Mouse (Mus musculus) limb, embryonic 13.5 days (tissue): Measurements from ENCODE around the gene Cyp3a16. TPM values are rescaled to one million over a fixed set of nuclear protein-coding genes. Genes with fewer than 3 reads are reported as not detected.
"Not testable (repeated sequence)": the region's sequence is repeated elsewhere in the genome, so short reads cannot be mapped to it uniquely, and the experiment has no call there.

ENCODE experiments used
- ATAC-seq: fragments of 200-750 bp; cut with Nextera tagmentation; 2 replicates; pipeline ENCODE4 v1.8.0; 2017; ENCODE audit warnings: low read depth, moderate number of reproducible peaks, moderate TSS enrichment; ENCODE audit not compliant: low FRiP score
- H3K27ac ChIP-seq: fragments of 300-500 bp; sonication (generic); 2 replicates; pipeline ENCODE4 v1.5.1; 2015; ENCODE audit warnings: inconsistent platforms, mild to moderate bottlenecking, moderate library complexity
- H3K27me3 ChIP-seq: fragments of 300-500 bp; sonication (generic); 2 replicates; pipeline ENCODE4 v1.6.1; 2015; ENCODE audit warnings: mild to moderate bottlenecking, inconsistent platforms
- H3K36me3 ChIP-seq: fragments of 300-500 bp; sonication (generic); 2 replicates; pipeline ENCODE4 v1.6.1; 2015; ENCODE audit warnings: inconsistent platforms, mild to moderate bottlenecking, moderate library complexity
- H3K4me1 ChIP-seq: fragments of 300-500 bp; sonication (generic); 2 replicates; pipeline ENCODE4 v1.6.1; 2015; ENCODE audit warnings: inconsistent platforms
- H3K4me2 ChIP-seq: fragments of 300-500 bp; sonication (generic); replicated peaks from 2 replicates; pipeline ENCODE4 v1.6.1; 2015; ENCODE audit warnings: inconsistent platforms, mild to moderate bottlenecking, moderate library complexity
- H3K4me3 ChIP-seq: fragments of 300-500 bp; sonication (generic); 2 replicates; pipeline ENCODE4 v1.5.1; 2015; ENCODE audit warnings: moderate library complexity, mild to moderate bottlenecking, inconsistent platforms
- H3K9ac ChIP-seq: fragments of 300-500 bp; sonication (generic); 2 replicates; pipeline ENCODE4 v1.6.1; 2015; ENCODE audit warnings: mild to moderate bottlenecking, inconsistent platforms
- H3K9me3 ChIP-seq: fragments of 300-500 bp; sonication (generic); 2 replicates; pipeline ENCODE4 v1.6.1; 2016; ENCODE audit warnings: inconsistent platforms
- WGBS: fragments of 180-500 bp; shearing (Covaris S2); methylation state at CpG from one replicate; pipeline ENCODE4 v1.1.7; 2015; 5-methylcytosine and 5-hydroxymethylcytosine counted together
- polyA plus RNA-seq: library from polyadenylated mRNA; unstranded; fragments of >200 nt; fragmentation: Nextera tagmentation; extraction: Ambion mirVana; gene quantifications from 2 replicates; pipeline ENCODE4 v1.2.1, GENCODE M21; 2015

Gene Cyp3a16
- polyA plus RNA-seq: not detected in 2 replicates

- not testable (repeated sequence) for H3K9ac ChIP-seq, H3K4me3 ChIP-seq, H3K36me3 ChIP-seq, H3K27me3 ChIP-seq, H3K27ac ChIP-seq, ATAC-seq, H3K4me1 ChIP-seq, H3K4me2 ChIP-seq
- peaks cover 23% of the 10 kb centered on the region; the same call in 1 of the 2 replicates for H3K9me3 ChIP-seq
- WGBS: 82% methylated on average over 2 of the region's 2 CpGs
These were observed at the start of gene Cyp3a16 for GRCm38 (mm10) chr5:145469623-145470022. TSS of gene Cyp3a16 (minus strand) at chr5:145469723.

GRCm38 (mm10) chr5:145490300-145490699 lies 20.8 kb upstream of the Cyp3a16 start:
- H3K4me2 ChIP-seq: no peak overlapping the region
- H3K36me3 ChIP-seq: no peaks in the 10 kb centered on the region
- no peaks in the 10 kb centered on the region for H3K9me3 ChIP-seq
- H3K27me3 ChIP-seq: no peaks in the 10 kb centered on the region
- no peak overlapping the region for H3K9ac ChIP-seq
- H3K4me1 ChIP-seq: no peaks in the 10 kb centered on the region
- H3K27ac ChIP-seq: no peak overlapping the region
- no CpG with 5 or more reads among the region's 6 CpGs for WGBS
- no peak overlapping the region for H3K4me3 ChIP-seq
- ATAC-seq: no peak

GRCm38 (mm10) chr5:145464304-145465088 lies 5.0 kb downstream of the Cyp3a16 start:
- Histone ChIP-seq H3K9me3 (peaks cover 33% of the 10 kb centered on the region), H3K4me1 (no peaks in the 10 kb centered on the region), H3K36me3 (no peaks in the 10 kb centered on the region), H3K27me3 (no peaks in the 10 kb centered on the region), H3K4me3 (no peak overlapping the region), H3K4me2 (no peak overlapping the region), H3K9ac (no peak overlapping the region), H3K27ac (no peak overlapping the region)
- no peak for ATAC-seq
- WGBS: 64% methylated on average over 5 of the region's 5 CpGs

DNA sequence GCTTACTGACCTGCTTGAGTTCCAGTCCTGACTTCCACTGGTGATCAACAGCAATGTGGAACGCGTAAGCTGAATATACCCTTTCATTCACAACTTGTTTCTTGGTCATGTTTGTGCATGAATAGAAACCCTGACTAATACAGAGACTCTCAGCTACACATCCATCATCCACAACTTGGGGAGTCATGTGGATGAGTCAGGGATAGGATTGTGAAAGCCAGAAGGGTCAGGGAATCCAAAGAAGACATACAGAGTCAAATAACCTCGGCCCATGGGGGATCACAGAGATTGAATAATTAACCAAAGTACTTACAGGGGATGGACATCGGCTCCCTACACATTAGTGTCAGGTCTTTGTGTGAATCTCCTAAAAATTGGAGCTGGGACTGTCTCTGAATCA lies 7.2 kb downstream of the Cyp3a16 start:
- Histone ChIP-seq H3K4me1 (no peaks in the 10 kb centered on the region), H3K9ac (no peak overlapping the region), H3K27ac (no peak overlapping the region), H3K36me3 (no peaks in the 10 kb centered on the region), H3K4me3 (no peak overlapping the region), H3K4me2 (no peak overlapping the region), H3K9me3 (peaks cover 36% of the 10 kb centered on the region), H3K27me3 (no peaks in the 10 kb centered on the region)
- whole genome bisulfite sequencing: 81% methylated on average over 4 of the region's 4 CpGs
- ATAC-seq: no peak

- H3K27ac ChIP-seq: no peak overlapping the region
- no peak overlapping the region for H3K9ac ChIP-seq
- no peaks in the 10 kb centered on the region for H3K4me1 ChIP-seq
- peaks cover 36% of the 10 kb centered on the region; the same call in 1 of the 2 replicates for H3K9me3 ChIP-seq
- no peaks in the 10 kb centered on the region for H3K27me3 ChIP-seq
- H3K4me2 ChIP-seq: no peak overlapping the region
- H3K36me3 ChIP-seq: no peaks in the 10 kb centered on the region
- WGBS: 82% methylated on average over 4 of the region's 4 CpGs
- no peak overlapping the region for H3K4me3 ChIP-seq
- ATAC-seq: no peak
These were observed 15.1 kb downstream of the Cyp3a16 start for GRCm38 (mm10) chr5:145454389-145454788.

GRCm38 (mm10) chr5:145433688-145434087 lies 35.8 kb downstream of the Cyp3a16 start:
- H3K4me2 ChIP-seq: no peak overlapping the region
- H3K4me1 ChIP-seq: no peaks in the 10 kb centered on the region
- H3K9me3 ChIP-seq: peaks cover 34% of the 10 kb centered on the region
- H3K4me3 ChIP-seq: no peak overlapping the region
- no peak for ATAC-seq
- no peaks in the 10 kb centered on the region for H3K27me3 ChIP-seq
- H3K9ac ChIP-seq: no peak overlapping the region
- no peak overlapping the region for H3K27ac ChIP-seq
- 82% methylated on average over 1 of the region's 1 CpGs for WGBS
- H3K36me3 ChIP-seq: no peaks in the 10 kb centered on the region

GRCm38 (mm10) chr5:145431004-145431403 lies 38.5 kb downstream of the Cyp3a16 start:
- Histone ChIP-seq H3K4me1 (no peaks in the 10 kb centered on the region), H3K27ac (no peak overlapping the region), H3K9me3 (peaks cover 34% of the 10 kb centered on the region), H3K27me3 (no peaks in the 10 kb centered on the region), H3K4me2 (no peak overlapping the region), H3K36me3 (no peaks in the 10 kb centered on the region), H3K9ac (no peak overlapping the region), H3K4me3 (no peak overlapping the region)
- ATAC-seq: no peak

DNA sequence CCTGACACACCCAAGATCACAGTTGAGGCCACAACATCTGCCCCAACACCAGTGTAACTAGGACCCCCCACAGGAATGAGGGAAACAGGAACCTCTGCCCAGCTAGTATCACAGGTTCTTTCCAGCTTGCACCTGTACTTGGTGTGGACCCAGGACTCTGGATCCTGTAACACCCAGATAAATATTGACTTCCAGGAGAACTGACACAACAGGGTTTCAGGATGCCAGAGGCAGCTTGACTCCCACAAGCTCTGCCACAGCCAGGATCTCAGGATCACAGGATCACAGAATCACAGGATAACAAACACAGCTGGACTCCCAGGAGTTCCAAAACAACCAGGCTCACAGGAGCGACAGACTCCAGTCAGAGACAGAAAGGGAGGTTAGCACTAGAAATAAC lies 47.2 kb downstream of the Cyp3a16 start:
- Histone ChIP-seq H3K4me1 (no peaks in the 10 kb centered on the region), H3K36me3 (no peaks in the 10 kb centered on the region), H3K27ac (no peak overlapping the region), H3K27me3 (no peaks in the 10 kb centered on the region), H3K4me2 (no peak overlapping the region), H3K4me3 (no peak overlapping the region), H3K9ac (no peak overlapping the region), H3K9me3 (peaks cover 12% of the 10 kb centered on the region)
- 79% methylated on average over 1 of the region's 1 CpGs for WGBS
- no peak for ATAC-seq

GRCm38 (mm10) chr5:145415416-145415815 lies 54.1 kb downstream of the Cyp3a16 start:
- not testable (repeated sequence) for ATAC-seq

More at GRCm38 (mm10) chr5:145415416-145415815, 54.1 kb downstream of the Cyp3a16 start:
- H3K9ac ChIP-seq, H3K4me1 ChIP-seq, H3K27ac ChIP-seq, H3K27me3 ChIP-seq, H3K4me3 ChIP-seq, H3K36me3 ChIP-seq, H3K4me2 ChIP-seq: not testable (repeated sequence)
- H3K9me3 ChIP-seq: peaks cover 37% of the 10 kb centered on the region
- WGBS: 86% methylated on average over 9 of the region's 9 CpGs

Other genes with a start within 250 kb of the Cyp3a16 start
- 33.8 and 34.1 TPM in 2 replicates for gene Zfp655, start 238.0 kb downstream of the Cyp3a16 start, polyA plus RNA-seq
- gene Zscan25, start 189.2 kb downstream of the Cyp3a16 start, polyA plus RNA-seq: 0.59 and 0.79 TPM in 2 replicates
- not detected in 2 replicates for gene Cyp3a57, start 124.4 kb downstream of the Cyp3a16 start, polyA plus RNA-seq
- not detected in 2 replicates for gene Cyp3a41b, start 115.0 kb upstream of the Cyp3a16 start, polyA plus RNA-seq